Mouse (Mus musculus): ENCODE results near the gene Furin.

GRCm38 (mm10) chr7:80404101-80404894, 938 bp downstream of the Furin start:
- TF ChIP-seq CTCF (IDR thresholded peaks at IDR 0.05; ENCODE audit: low read depth, low read length) (no peak), POLR2A (IDR thresholded peaks at IDR 0.05; ENCODE audit: borderline replicate concordance, low read depth, low read length) (no peak)

Data from bone marrow macrophage, adult 2 months (primary cell).